Mouse (Mus musculus) spleen, postnatal 10 days (tissue): ENCODE data around the gene Slc38a9.

Source experiments
- DNase-seq, 2 experiments: peaks; one replicate each; pipeline ENCODE4 v3.0.0; 2021 to 2022; ENCODE audit warnings: low spot score in 2 of 2

Gene Slc38a9

DNA sequence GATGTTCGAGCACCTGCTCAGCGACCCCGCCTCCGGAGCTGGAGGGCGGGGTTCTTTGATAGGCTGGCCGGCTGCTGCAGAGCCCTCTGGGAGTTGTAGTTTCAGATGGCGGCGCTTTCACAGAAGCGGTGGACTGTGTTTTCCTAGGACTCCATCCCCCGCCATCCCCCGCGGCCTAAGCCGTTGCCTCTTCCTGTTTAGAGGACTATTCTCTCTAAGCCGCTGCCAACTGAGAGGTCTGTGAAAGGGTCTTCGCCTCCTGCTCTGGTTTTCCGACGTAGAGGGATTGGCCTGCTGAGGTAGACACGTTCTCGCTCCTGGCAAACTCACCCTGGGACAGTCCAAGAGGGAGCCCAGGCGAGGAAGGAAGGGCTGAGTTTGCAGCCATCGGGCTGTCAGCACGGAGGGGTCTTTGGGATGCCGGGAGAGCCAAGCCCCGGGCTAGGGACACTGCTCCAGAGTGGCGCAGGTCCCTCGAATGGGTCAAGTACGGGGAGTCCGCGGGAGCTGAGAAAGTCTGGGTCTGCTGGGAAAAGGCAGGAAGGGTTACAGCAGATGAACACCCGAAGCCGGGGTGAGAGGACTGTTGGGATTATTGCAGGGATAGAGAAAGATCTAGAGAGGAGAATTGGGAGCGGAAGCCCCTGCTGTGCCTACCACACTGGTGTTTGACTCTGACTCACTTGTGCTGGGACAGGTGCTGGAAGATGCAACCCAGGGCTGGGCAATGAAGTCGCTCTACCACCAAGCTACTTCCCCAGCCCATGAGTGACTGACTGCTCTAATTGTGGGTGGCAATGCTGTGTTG is at the start of gene Slc38a9:
Gene Slc38a9, plus strand, starts transcription at position 178 of the 808 bp plus-strand sequence.
- peak; percentile 81 to 95 for DNase-seq

- no peak for DNase-seq
Observed at GRCm38 (mm10) chr13:112621592-112621991, 39.0 kb upstream of the Slc38a9 start.

- no peak for DNase-seq
Observed at GRCm38 (mm10) chr13:112623656-112624055, 36.9 kb upstream of the Slc38a9 start.

- no peak for DNase-seq
Observed at GRCm38 (mm10) chr13:112624622-112625021, 35.9 kb upstream of the Slc38a9 start.

GRCm38 (mm10) chr13:112625566-112625965 is 35.0 kb upstream of the Slc38a9 start:
- no peak for DNase-seq

- no peak for DNase-seq
Observed at GRCm38 (mm10) chr13:112635174-112635837, 25.2 kb upstream of the Slc38a9 start.

DNA sequence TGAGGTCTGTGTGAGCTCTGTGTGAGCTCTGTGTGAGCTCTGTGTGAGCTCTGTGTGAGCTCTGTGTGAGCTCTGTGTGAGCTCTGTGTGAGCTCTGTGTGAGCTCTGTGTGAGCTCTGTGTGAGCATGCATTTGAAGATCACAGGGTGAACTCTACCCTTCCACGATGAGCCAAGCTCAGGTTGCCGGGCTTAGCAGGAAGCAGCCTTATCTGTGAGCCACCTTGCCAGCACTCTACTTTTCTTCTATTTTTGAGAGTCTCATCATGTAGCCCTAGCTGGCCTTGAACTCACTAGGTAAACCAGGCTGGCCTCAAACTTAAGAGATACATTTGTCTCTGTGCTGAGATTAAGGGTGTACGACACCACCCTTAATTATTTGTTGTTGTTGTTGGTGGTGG is 24.1 kb upstream of the Slc38a9 start:
- DNase-seq: no peak

DNA sequence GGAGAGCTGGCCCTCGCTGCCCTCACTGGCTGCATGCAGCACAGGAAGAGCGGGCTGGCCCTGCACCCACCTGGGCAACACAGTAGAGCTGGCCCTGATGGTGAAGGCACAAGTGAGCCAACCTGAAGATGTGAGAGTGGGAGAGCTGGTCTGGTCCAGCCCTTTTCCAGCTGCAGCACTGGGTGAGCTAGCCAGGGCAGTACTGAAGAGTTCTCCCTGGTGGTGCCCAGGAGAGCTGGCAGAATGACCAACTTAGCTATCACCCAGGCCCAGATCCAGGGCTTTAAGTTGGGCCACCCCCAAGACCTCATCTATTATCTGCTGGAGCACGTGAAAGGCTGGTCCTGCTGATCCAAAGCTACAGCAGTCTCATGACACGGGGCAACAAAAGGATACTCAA is 21.4 kb upstream of the Slc38a9 start:
- DNase-seq: peak; percentile 56

DNA sequence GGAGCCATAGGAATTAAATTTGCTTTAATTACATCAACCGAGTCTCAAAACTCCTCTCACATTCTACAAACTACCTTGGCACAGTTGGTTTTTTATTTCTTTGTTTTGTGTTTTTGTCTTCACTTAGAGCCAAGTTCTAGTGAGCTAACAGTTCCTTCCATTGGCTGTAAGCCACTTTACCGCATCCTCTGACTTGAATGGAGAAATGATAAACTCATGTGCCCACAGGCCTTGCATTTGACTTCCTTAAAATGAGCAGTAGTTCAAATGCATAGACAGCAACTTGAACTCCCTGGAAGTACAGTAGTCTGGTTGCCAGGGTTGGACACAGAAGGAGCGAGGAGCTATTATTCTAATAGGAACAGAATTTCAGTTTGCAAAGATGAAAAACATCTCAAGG is 17.7 kb upstream of the Slc38a9 start:
- no peak for DNase-seq

DNA sequence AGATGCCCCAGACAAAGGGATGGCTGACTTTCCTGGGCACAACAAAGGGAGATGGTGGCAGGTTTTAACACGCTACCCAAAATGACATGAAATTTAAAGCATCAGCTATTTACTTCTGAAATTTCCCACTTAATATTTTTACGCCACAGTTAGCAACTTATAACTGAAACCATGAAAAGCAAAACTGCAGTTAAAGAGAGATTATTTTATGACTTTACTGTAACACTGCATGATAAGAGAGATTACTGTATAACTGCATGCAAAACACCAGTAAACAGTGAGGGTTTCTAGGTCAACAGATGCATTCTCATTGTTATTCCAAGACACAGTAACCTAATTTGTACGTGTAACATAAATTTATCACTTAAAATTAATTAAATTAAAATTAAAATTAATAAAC is 15.6 kb upstream of the Slc38a9 start:
- no peak for DNase-seq

GRCm38 (mm10) chr13:112645529-112646186 is 14.9 kb upstream of the Slc38a9 start:
- no peak for DNase-seq

- no peak for DNase-seq
Observed at GRCm38 (mm10) chr13:112651183-112651582, 9.4 kb upstream of the Slc38a9 start.

- DNase-seq: no peak
Observed at GRCm38 (mm10) chr13:112652205-112652604, 8.3 kb upstream of the Slc38a9 start, which contains the start of gene Ddx4. Gene Ddx4, minus strand, starts transcription at chr13:112652475.

DNA sequence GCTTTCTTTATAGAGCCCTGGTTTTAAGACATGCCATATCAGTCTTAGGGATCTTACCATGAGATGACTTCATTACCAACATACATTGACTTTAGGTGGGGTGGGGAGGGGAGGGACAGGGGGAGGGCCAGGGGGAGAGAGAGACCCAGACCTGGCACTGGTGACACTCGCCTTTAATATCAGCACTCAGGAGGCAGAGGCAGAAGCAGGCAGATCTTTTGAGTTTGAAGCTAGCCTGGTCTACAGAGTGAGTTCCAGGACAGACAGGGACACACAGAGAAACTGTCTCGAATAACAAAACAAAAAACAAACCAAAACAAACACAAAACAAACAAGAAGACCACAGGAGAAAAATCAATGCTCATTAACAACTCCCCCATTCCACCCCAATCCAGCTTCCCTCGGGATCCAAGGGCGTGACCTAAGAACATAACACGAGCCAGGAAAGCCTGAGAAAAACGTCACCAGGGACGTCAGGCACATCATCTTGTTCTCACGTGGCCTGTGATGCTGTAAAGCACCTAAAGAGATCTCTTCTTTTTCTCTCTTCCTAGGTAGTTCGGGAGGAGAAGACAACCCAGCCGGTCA is 471 bp upstream of the Slc38a9 start:
- no peak for DNase-seq

- DNase-seq: no peak
Observed at GRCm38 (mm10) chr13:112661687-112662086, 1.1 kb downstream of the Slc38a9 start.

DNA sequence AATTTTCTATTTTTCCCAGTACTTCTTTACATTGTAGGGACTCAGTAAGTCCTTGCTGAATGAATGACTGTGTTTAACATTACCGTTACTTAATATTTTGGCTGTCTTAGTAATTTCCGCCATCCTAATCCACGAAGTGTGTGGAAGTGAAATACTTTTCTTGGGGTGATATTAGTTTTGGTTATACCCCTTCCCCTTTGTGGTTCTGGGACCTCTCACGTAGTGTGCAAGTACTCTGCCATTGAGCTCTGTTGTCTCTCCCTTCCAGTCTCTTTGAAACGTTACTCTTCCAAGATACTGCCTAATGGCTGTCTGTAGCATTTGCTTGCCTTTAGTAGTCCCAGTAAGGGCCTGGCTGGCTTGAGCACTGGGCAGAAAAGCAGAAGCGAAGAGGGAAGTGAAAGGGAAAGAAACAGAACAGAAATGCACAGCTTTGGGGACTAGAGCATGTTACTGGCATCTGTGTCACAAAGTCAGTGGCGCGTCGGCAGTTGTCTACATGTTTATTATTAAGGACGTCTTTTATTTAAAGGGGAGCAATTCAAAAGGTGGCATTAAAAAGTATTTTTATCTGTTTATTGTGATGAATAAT is 6.0 kb downstream of the Slc38a9 start:
- peak in 1 of 2 experiments; percentile 32 for DNase-seq

GRCm38 (mm10) chr13:112667215-112667614 is 6.7 kb downstream of the Slc38a9 start:
- DNase-seq: no peak

DNA sequence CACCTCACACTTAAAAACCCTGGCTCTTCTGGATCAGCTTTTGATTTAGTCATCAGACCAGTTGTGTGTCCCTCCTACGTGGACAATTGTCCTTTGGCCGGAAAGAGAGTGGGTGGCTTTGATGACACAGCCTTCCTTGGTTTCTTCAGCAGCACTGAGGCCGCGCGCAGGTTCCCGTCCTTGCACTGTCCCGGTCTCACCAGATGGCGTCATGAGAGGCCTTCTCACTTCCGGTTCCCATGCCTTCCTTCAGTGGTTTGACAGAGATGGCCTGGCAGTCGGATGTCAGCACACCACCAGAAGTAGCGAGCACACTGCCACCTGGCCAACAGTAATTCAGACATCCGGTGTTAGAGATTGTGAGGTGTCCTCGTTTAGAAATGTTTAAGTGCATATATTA is 11.2 kb downstream of the Slc38a9 start:
- DNase-seq: no peak

DNA sequence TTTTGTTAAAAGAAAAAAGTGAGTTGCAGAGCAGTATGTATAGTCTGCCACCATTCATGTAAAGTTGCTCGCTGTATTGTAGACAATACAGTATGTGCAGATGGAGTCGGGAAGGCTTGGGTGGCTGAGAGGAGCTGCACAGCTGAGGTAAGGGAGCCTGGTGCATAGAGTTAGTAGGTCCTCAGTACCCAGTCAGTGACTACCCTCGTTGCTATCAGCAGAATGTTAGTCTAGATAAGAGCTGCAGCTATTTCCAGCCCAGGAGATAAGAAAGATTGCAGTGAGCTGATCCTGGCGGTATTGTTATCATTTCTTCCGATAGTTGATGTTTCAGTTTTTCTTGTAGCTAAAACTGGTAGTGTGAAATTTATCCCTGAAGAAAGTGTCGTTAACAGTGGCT is 12.2 kb downstream of the Slc38a9 start:
- DNase-seq: no peak

DNA sequence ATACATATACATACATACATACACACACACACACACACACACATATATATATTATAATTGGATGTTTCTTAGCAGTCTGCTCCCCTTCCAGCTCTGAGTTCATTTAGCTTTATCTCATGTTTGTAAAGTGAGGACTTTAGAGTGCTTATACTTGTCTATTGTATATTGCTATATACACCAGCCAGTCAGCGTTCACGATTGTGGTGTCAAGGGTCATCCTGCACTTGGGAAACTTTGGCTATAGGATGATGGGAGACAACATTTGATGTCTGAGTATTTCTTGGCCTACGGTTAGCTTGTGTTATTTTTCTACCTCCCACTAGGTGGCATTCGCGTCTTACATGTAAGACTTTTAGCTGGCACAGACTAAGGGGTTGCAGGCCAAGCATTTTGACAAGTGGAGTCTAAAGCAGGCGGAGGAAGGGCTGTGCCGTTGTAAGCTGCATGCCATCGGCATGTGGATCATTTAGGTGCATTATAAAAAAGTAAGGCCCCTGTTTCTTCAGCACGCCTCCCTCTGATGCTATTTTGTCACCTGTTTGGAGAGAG is 13.4 kb downstream of the Slc38a9 start:
- DNase-seq: peak; percentile 28 to 64

DNA sequence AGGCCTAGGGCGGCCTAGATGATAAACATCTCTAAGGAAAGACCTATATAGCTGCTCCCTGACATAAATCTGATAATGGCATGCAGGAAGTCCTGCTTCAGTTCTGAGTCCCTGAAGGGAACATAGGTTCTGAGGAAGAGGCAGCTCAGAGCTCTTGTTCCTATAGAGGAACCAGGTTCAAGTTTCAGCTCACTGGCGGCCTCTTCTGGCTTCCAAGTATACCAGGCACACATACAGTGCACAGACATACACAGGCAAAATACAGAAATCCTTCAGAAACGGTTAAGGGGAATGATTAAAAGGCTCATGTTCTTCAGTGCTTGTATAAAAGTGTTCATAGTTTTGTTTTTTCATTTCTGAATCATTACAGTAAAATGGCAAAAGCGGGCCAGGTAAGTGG is 17.6 kb downstream of the Slc38a9 start:
- DNase-seq: peak; percentile 34 to 71

GRCm38 (mm10) chr13:112683312-112683711 is 22.8 kb downstream of the Slc38a9 start:
- no peak for DNase-seq
